Mouse (Mus musculus): ENCODE measurements around the gene Acsl4. TPM values are rescaled to one million over a fixed set of nuclear protein-coding genes. Genes with fewer than 3 reads are reported as not detected.

Gene Acsl4
- polyA plus RNA-seq, 1 experiment, result 15.0 TPM

GRCm38 (mm10) chrX:142378048-142378447 is 12.3 kb downstream of the Acsl4 start:
- TF ChIP-seq CTCF (IDR thresholded peaks at IDR 0.05; ENCODE audit: borderline replicate concordance, insufficient read depth, low read depth, low read length) (no peak), POLR2A (IDR thresholded peaks at IDR 0.05; ENCODE audit: borderline replicate concordance, insufficient read depth, low read length) (no peak)
- WGBS, result 78% methylated on average over 6 of the region's 6 CpGs

GRCm38 (mm10) chrX:142377358-142377757 is 13.0 kb downstream of the Acsl4 start:
- Histone ChIP-seq H3K4me3 (replicated peaks; ENCODE audit: insufficient read depth, low read depth, low read length) (no peak overlapping the region), H3K27me3 (ENCODE audit: control insufficient read depth, insufficient read depth, low read length) (no peaks in the 10 kb centered on the region), H3K27ac (ENCODE audit: insufficient read depth, low read length) (no peak overlapping the region), H3K4me1 (ENCODE audit: control insufficient read depth, insufficient read depth, low read length) (no peaks in the 10 kb centered on the region)
- 66% methylated on average over 3 of the region's 3 CpGs for WGBS
- no peak for DNase-seq
- TF ChIP-seq CTCF (IDR thresholded peaks at IDR 0.05; ENCODE audit: borderline replicate concordance, insufficient read depth, low read depth, low read length), result no peak
- no peak for TF ChIP-seq POLR2A (IDR thresholded peaks at IDR 0.05; ENCODE audit: borderline replicate concordance, insufficient read depth, low read length)

More at GRCm38 (mm10) chrX:142378048-142378447, 12.3 kb downstream of the Acsl4 start:
- DNase-seq, result no peak
- no peak overlapping the region for H3K4me3 ChIP-seq (replicated peaks; ENCODE audit: insufficient read depth, low read depth, low read length)
- no peak overlapping the region for H3K27ac ChIP-seq (ENCODE audit: insufficient read depth, low read length)
- no peaks in the 10 kb centered on the region for H3K4me1 ChIP-seq (ENCODE audit: control insufficient read depth, insufficient read depth, low read length)
- H3K27me3 ChIP-seq (ENCODE audit: control insufficient read depth, insufficient read depth, low read length), result no peaks in the 10 kb centered on the region

- no peaks in the 10 kb centered on the region for H3K4me1 ChIP-seq (ENCODE audit: control insufficient read depth, insufficient read depth, low read length)
- TF ChIP-seq CTCF (IDR thresholded peaks at IDR 0.05; ENCODE audit: borderline replicate concordance, insufficient read depth, low read depth, low read length) (no peak), POLR2A (IDR thresholded peaks at IDR 0.05; ENCODE audit: borderline replicate concordance, insufficient read depth, low read length) (no peak)
- H3K27me3 ChIP-seq (ENCODE audit: control insufficient read depth, insufficient read depth, low read length), result no peaks in the 10 kb centered on the region
- H3K4me3 ChIP-seq (replicated peaks; ENCODE audit: insufficient read depth, low read depth, low read length), result no peak overlapping the region
- H3K27ac ChIP-seq (ENCODE audit: insufficient read depth, low read length), result no peak overlapping the region
- no peak for DNase-seq
- 86% methylated on average over 3 of the region's 3 CpGs for WGBS
Observed at GRCm38 (mm10) chrX:142376747-142377146, 13.6 kb downstream of the Acsl4 start.

- DNase-seq, result no peak
- no peaks in the 10 kb centered on the region for H3K4me1 ChIP-seq (ENCODE audit: control insufficient read depth, insufficient read depth, low read length)
- WGBS, result 93% methylated on average over 4 of the region's 4 CpGs
- H3K4me3 ChIP-seq (replicated peaks; ENCODE audit: insufficient read depth, low read depth, low read length), result no peak overlapping the region
- TF ChIP-seq POLR2A (IDR thresholded peaks at IDR 0.05; ENCODE audit: borderline replicate concordance, insufficient read depth, low read length), result no peak
- TF ChIP-seq CTCF (IDR thresholded peaks at IDR 0.05; ENCODE audit: borderline replicate concordance, insufficient read depth, low read depth, low read length), result no peak
- no peaks in the 10 kb centered on the region for H3K27me3 ChIP-seq (ENCODE audit: control insufficient read depth, insufficient read depth, low read length)
- no peak overlapping the region for H3K27ac ChIP-seq (ENCODE audit: insufficient read depth, low read length)
Observed at GRCm38 (mm10) chrX:142375519-142375918, 14.8 kb downstream of the Acsl4 start.

GRCm38 (mm10) chrX:142372393-142372792 is 17.9 kb downstream of the Acsl4 start:
- 17% methylated on average over 3 of the region's 3 CpGs for WGBS
- H3K27me3 ChIP-seq (ENCODE audit: control insufficient read depth, insufficient read depth, low read length), result no peaks in the 10 kb centered on the region
- TF ChIP-seq CTCF (IDR thresholded peaks at IDR 0.05; ENCODE audit: borderline replicate concordance, insufficient read depth, low read depth, low read length), result no peak; the same call in 1 of the 2 replicates
- no peak for TF ChIP-seq POLR2A (IDR thresholded peaks at IDR 0.05; ENCODE audit: borderline replicate concordance, insufficient read depth, low read length)
- no peaks in the 10 kb centered on the region for H3K4me1 ChIP-seq (ENCODE audit: control insufficient read depth, insufficient read depth, low read length)
- no peak overlapping the region for H3K4me3 ChIP-seq (replicated peaks; ENCODE audit: insufficient read depth, low read depth, low read length)
- H3K27ac ChIP-seq (ENCODE audit: insufficient read depth, low read length), result no peak overlapping the region
- DNase-seq, result peak; percentile 21 to 25

- Histone ChIP-seq H3K4me3 (replicated peaks; ENCODE audit: insufficient read depth, low read depth, low read length) (no peak overlapping the region), H3K27me3 (ENCODE audit: control insufficient read depth, insufficient read depth, low read length) (no peaks in the 10 kb centered on the region), H3K27ac (ENCODE audit: insufficient read depth, low read length) (no peak overlapping the region), H3K4me1 (ENCODE audit: control insufficient read depth, insufficient read depth, low read length) (no peaks in the 10 kb centered on the region)
- 73% methylated on average over 7 of the region's 7 CpGs for WGBS
- no peak for TF ChIP-seq CTCF (IDR thresholded peaks at IDR 0.05; ENCODE audit: borderline replicate concordance, insufficient read depth, low read depth, low read length)
- no peak for TF ChIP-seq POLR2A (IDR thresholded peaks at IDR 0.05; ENCODE audit: borderline replicate concordance, insufficient read depth, low read length)
- DNase-seq, result no peak
Observed at GRCm38 (mm10) chrX:142369935-142370334, 20.4 kb downstream of the Acsl4 start.

GRCm38 (mm10) chrX:142363882-142364281 is 26.5 kb downstream of the Acsl4 start:
- Histone ChIP-seq H3K4me3 (replicated peaks; ENCODE audit: insufficient read depth, low read depth, low read length) (no peak overlapping the region), H3K4me1 (ENCODE audit: control insufficient read depth, insufficient read depth, low read length) (no peaks in the 10 kb centered on the region), H3K27ac (ENCODE audit: insufficient read depth, low read length) (no peak overlapping the region), H3K27me3 (ENCODE audit: control insufficient read depth, insufficient read depth, low read length) (no peaks in the 10 kb centered on the region)
- 97% methylated on average over 1 of the region's 1 CpGs for WGBS
- TF ChIP-seq CTCF (IDR thresholded peaks at IDR 0.05; ENCODE audit: borderline replicate concordance, insufficient read depth, low read depth, low read length) (no peak), POLR2A (IDR thresholded peaks at IDR 0.05; ENCODE audit: borderline replicate concordance, insufficient read depth, low read length) (no peak)
- DNase-seq, result no peak

- TF ChIP-seq CTCF (IDR thresholded peaks at IDR 0.05; ENCODE audit: borderline replicate concordance, insufficient read depth, low read depth, low read length) (no peak), POLR2A (IDR thresholded peaks at IDR 0.05; ENCODE audit: borderline replicate concordance, insufficient read depth, low read length) (no peak)
- DNase-seq, result no peak
- Histone ChIP-seq H3K27ac (ENCODE audit: insufficient read depth, low read length) (no peak overlapping the region), H3K4me1 (ENCODE audit: control insufficient read depth, insufficient read depth, low read length) (no peaks in the 10 kb centered on the region), H3K27me3 (ENCODE audit: control insufficient read depth, insufficient read depth, low read length) (no peaks in the 10 kb centered on the region), H3K4me3 (replicated peaks; ENCODE audit: insufficient read depth, low read depth, low read length) (no peak overlapping the region)
- 85% methylated on average over 7 of the region's 7 CpGs for whole genome bisulfite sequencing
Observed at GRCm38 (mm10) chrX:142359031-142359430, 31.3 kb downstream of the Acsl4 start.

All from cerebellum, adult 2 months (tissue).